Mouse (Mus musculus) bone marrow, adult 2 months (tissue): ENCODE data around the gene Ntn5.
"Not testable (repeated sequence)": the region's sequence is repeated elsewhere in the genome, so short reads cannot be mapped to it uniquely, and the experiment has no call there.

ENCODE experiments used
- CTCF ChIP-seq: fragments of 200-500 bp; IDR thresholded peaks from 2 replicates; pipeline ENCODE4 v1.5.1; 2011; ENCODE audit warnings: low read length, control low read depth; ENCODE audit not compliant: control insufficient read depth, insufficient read depth
- POLR2A ChIP-seq: fragments of 200-500 bp; IDR thresholded peaks from 2 replicates; pipeline ENCODE4 v1.6.1; 2011; ENCODE audit warnings: low read depth, mild to moderate bottlenecking, control low read depth, low read length, borderline replicate concordance; ENCODE audit not compliant: control insufficient read depth

DNA sequence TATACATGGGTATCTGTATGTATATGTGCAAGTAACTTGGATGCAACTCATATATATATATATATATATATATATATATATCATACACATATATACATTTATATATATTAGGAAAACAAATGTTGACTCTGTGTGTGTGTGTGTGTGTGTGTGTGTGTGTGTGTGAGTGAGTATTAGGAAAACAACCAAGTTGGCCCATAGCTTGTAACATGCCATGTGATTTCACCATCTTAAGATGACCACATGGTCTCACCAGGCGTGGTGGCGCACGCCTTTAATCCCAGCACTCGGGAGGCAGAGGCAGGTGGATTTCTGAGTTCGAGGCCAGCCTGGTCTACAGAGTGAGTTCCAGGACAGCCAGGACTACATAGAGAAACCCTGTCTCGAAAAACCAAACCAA lies 22.1 kb upstream of the Ntn5 start:
- TF ChIP-seq CTCF, POLR2A: not testable (repeated sequence)
